Mouse (Mus musculus) stomach, embryonic 14.5 days (tissue): ENCODE data around the gene Igf1. TPM values are rescaled to one million over a fixed set of nuclear protein-coding genes. Genes with fewer than 3 reads are reported as not detected.

ENCODE experiments used
- ATAC-seq: fragments of 200-750 bp; cut with Nextera tagmentation; 2 replicates; pipeline ENCODE4 v1.8.0; 2017; ENCODE audit warnings: low read depth, moderate TSS enrichment; ENCODE audit not compliant: insufficient number of reproducible peaks, insufficient read depth, low FRiP score
- H3K27ac ChIP-seq: fragments of 300-500 bp; sonication (generic); 2 replicates; pipeline ENCODE4 v1.5.1; 2014; ENCODE audit warnings: mild to moderate bottlenecking, low read length, moderate library complexity, mixed read lengths
- H3K27me3 ChIP-seq: fragments of 300-500 bp; sonication (generic); 2 replicates; pipeline ENCODE4 v1.6.1; 2014; ENCODE audit warnings: low read length, control low read depth, mixed read lengths; ENCODE audit not compliant: control insufficient read depth, insufficient read depth
- H3K36me3 ChIP-seq: fragments of 300-500 bp; sonication (generic); 2 replicates; pipeline ENCODE4 v1.6.1; 2014; ENCODE audit warnings: mild to moderate bottlenecking, control low read depth, low read length, moderate library complexity, mixed read lengths; ENCODE audit not compliant: control insufficient read depth, insufficient read depth
- H3K4me1 ChIP-seq: fragments of 300-500 bp; sonication (generic); 2 replicates; pipeline ENCODE4 v1.6.1; 2014; ENCODE audit warnings: low read length, control low read depth, mixed read lengths; ENCODE audit not compliant: control insufficient read depth, insufficient read depth
- H3K4me2 ChIP-seq: fragments of 300-500 bp; sonication (generic); replicated peaks from 2 replicates; pipeline ENCODE4 v1.6.1; 2014; ENCODE audit warnings: low read depth, low read length, control low read depth
- H3K4me3 ChIP-seq: fragments of 300-500 bp; sonication (generic); 2 replicates; pipeline ENCODE4 v1.5.1; 2014; ENCODE audit warnings: low read depth, low read length, control low read depth
- H3K9ac ChIP-seq: fragments of 300-500 bp; sonication (generic); replicated peaks from 2 replicates; pipeline ENCODE4 v1.6.1; 2014; ENCODE audit warnings: low read depth, mild to moderate bottlenecking, control low read depth, low read length, moderate library complexity, mixed read lengths
- H3K9me3 ChIP-seq: fragments of 300-500 bp; sonication (generic); 2 replicates; pipeline ENCODE4 v1.6.1; 2016; ENCODE audit warnings: low read depth, low read length, control low read depth; ENCODE audit not compliant: control insufficient read depth
- WGBS: fragments of 180-500 bp; shearing (Covaris S2); extraction: QIAGEN DNeasy Blood & Tissue Kit; methylation state at CpG from one replicate; pipeline ENCODE4 v1.1.7; 2014; 5-methylcytosine and 5-hydroxymethylcytosine counted together
- polyA plus RNA-seq: library from polyadenylated mRNA; unstranded; fragments of >200 nt; fragmentation: Nextera tagmentation; extraction: Ambion mirVana; gene quantifications from 2 replicates; pipeline ENCODE4 v1.2.1, GENCODE M21; 2014

Gene Igf1
- polyA plus RNA-seq, 1 experiment from 2014 or later = 167 TPM

GRCm38 (mm10) chr10:87865712-87866111 lies 7.6 kb downstream of the Igf1 start:
- H3K9ac ChIP-seq = no peak overlapping the region
- no peak overlapping the region for H3K4me2 ChIP-seq
- peaks cover 14% of the 10 kb centered on the region; the same call in 1 of the 2 replicates for H3K4me1 ChIP-seq
- H3K36me3 ChIP-seq = no peaks in the 10 kb centered on the region; the same call in 1 of the 2 replicates
- no peak for ATAC-seq
- H3K9me3 ChIP-seq = peaks cover 7% of the 10 kb centered on the region; the same call in 1 of the 2 replicates
- H3K27ac ChIP-seq = no peak overlapping the region
- H3K4me3 ChIP-seq = no peak overlapping the region
- no peaks in the 10 kb centered on the region for H3K27me3 ChIP-seq
- WGBS = 89% methylated on average over 9 of the region's 9 CpGs

- WGBS = 28% methylated on average over 8 of the region's 8 CpGs
- no peak overlapping the region for H3K27ac ChIP-seq
- peaks cover 14% of the 10 kb centered on the region; the same call in 1 of the 2 replicates for H3K4me1 ChIP-seq
- no peaks in the 10 kb centered on the region for H3K27me3 ChIP-seq
- ATAC-seq = no peak
- H3K9ac ChIP-seq = no peak overlapping the region
- H3K9me3 ChIP-seq = peaks cover 4% of the 10 kb centered on the region; the same call in 1 of the 2 replicates
- H3K36me3 ChIP-seq = no peaks in the 10 kb centered on the region; the same call in 1 of the 2 replicates
- no peak overlapping the region for H3K4me2 ChIP-seq
- H3K4me3 ChIP-seq = no peak overlapping the region
These were observed 8.4 kb downstream of the Igf1 start for GRCm38 (mm10) chr10:87866448-87866847.

GRCm38 (mm10) chr10:87867217-87867616 lies 9.2 kb downstream of the Igf1 start:
- Histone ChIP-seq H3K4me1 (peaks cover 14% of the 10 kb centered on the region; the same call in 1 of the 2 replicates), H3K9me3 (no peaks in the 10 kb centered on the region), H3K9ac (no peak overlapping the region), H3K36me3 (no peaks in the 10 kb centered on the region; the same call in 1 of the 2 replicates), H3K27me3 (no peaks in the 10 kb centered on the region), H3K4me3 (no peak overlapping the region), H3K27ac (no peak overlapping the region), H3K4me2 (no peak overlapping the region)
- 41% methylated on average over 2 of the region's 2 CpGs for WGBS
- no peak for ATAC-seq

GRCm38 (mm10) chr10:87867631-87868030 lies 9.6 kb downstream of the Igf1 start:
- Histone ChIP-seq H3K27ac (no peak overlapping the region), H3K4me3 (no peak overlapping the region)
- 53% methylated on average over 4 of the region's 4 CpGs for WGBS

GRCm38 (mm10) chr10:87868349-87869053 lies 10.4 kb downstream of the Igf1 start:
- no peaks in the 10 kb centered on the region for H3K9me3 ChIP-seq
- no peak overlapping the region for H3K27ac ChIP-seq
- no peaks in the 10 kb centered on the region; the same call in 1 of the 2 replicates for H3K36me3 ChIP-seq
- WGBS = 64% methylated on average over 9 of the region's 9 CpGs
- no peak for ATAC-seq
- no peak overlapping the region for H3K4me3 ChIP-seq
- no peaks in the 10 kb centered on the region for H3K27me3 ChIP-seq
- no peak overlapping the region for H3K9ac ChIP-seq
- H3K4me2 ChIP-seq = no peak overlapping the region
- peaks cover 14% of the 10 kb centered on the region; the same call in 1 of the 2 replicates for H3K4me1 ChIP-seq

More at GRCm38 (mm10) chr10:87867631-87868030, 9.6 kb downstream of the Igf1 start:
- Histone ChIP-seq H3K36me3 (no peaks in the 10 kb centered on the region; the same call in 1 of the 2 replicates), H3K4me2 (no peak overlapping the region), H3K9ac (no peak overlapping the region), H3K4me1 (peaks cover 14% of the 10 kb centered on the region; the same call in 1 of the 2 replicates), H3K9me3 (no peaks in the 10 kb centered on the region), H3K27me3 (no peaks in the 10 kb centered on the region)
- no peak for ATAC-seq

GRCm38 (mm10) chr10:87869151-87869550 lies 11.1 kb downstream of the Igf1 start:
- WGBS = 71% methylated on average over 2 of the region's 2 CpGs
- H3K4me3 ChIP-seq = no peak overlapping the region
- no peak overlapping the region for H3K4me2 ChIP-seq
- peaks cover 14% of the 10 kb centered on the region; the same call in 1 of the 2 replicates for H3K4me1 ChIP-seq
- no peaks in the 10 kb centered on the region for H3K9me3 ChIP-seq
- no peaks in the 10 kb centered on the region for H3K27me3 ChIP-seq
- peaks cover 5% of the 10 kb centered on the region; the same call in 1 of the 2 replicates for H3K36me3 ChIP-seq
- H3K27ac ChIP-seq = no peak overlapping the region
- no peak for ATAC-seq
- H3K9ac ChIP-seq = no peak overlapping the region

GRCm38 (mm10) chr10:87869691-87870090 lies 11.6 kb downstream of the Igf1 start:
- no peaks in the 10 kb centered on the region for H3K27me3 ChIP-seq
- H3K4me3 ChIP-seq = no peak overlapping the region
- peaks cover 5% of the 10 kb centered on the region; the same call in 1 of the 2 replicates for H3K36me3 ChIP-seq
- H3K27ac ChIP-seq = no peak overlapping the region
- H3K4me2 ChIP-seq = no peak overlapping the region
- no peak overlapping the region for H3K9ac ChIP-seq
- H3K4me1 ChIP-seq = peaks cover 14% of the 10 kb centered on the region; the same call in 1 of the 2 replicates
- no peaks in the 10 kb centered on the region for H3K9me3 ChIP-seq
- ATAC-seq = no peak
- 72% methylated on average over 1 of the region's 1 CpGs for WGBS

GRCm38 (mm10) chr10:87871863-87872647 lies 14.0 kb downstream of the Igf1 start:
- H3K27ac ChIP-seq = 0 out of 2 replicates have a peak overlapping the region, but pooled peaks have one; percentile 2
- no peak overlapping the region for H3K9ac ChIP-seq
- ATAC-seq = no peak
- peaks cover 5% of the 10 kb centered on the region; the same call in 1 of the 2 replicates for H3K36me3 ChIP-seq
- H3K4me1 ChIP-seq = peaks cover 7% of the 10 kb centered on the region; the same call in 1 of the 2 replicates
- no peak overlapping the region for H3K4me2 ChIP-seq
- 20% methylated on average over 8 of the region's 8 CpGs for WGBS
- no peak overlapping the region for H3K4me3 ChIP-seq
- no peaks in the 10 kb centered on the region for H3K27me3 ChIP-seq
- H3K9me3 ChIP-seq = no peaks in the 10 kb centered on the region
